ENCODE assay signal across 17 mouse cellular contexts in genomic region chr6:38698233-38698889, GRCm38 (mm10). TPM values are rescaled to one million over a fixed set of nuclear protein-coding genes. Genes with fewer than 3 reads are reported as not detected.
DNase-seq lines count a peak whose midpoint lies in the region; ATAC-seq and TF ChIP-seq lines count a peak whose summit lies in the region.
"Had no signal": no experiment of that assay in that cellular context is flagged by ENCODE, and none has a peak within 500 bp of the region (broad histone marks: within the 10 kb centered on the region; RNA-seq: fewer than 3 reads in every experiment).

No protein-coding gene starts in this region.

- ATAC-seq in frontal cortex, adult (ENCODE audit: low TSS enrichment) = 0 out of 2 replicates have a peak, but pooled peaks have one; percentile 11
- ATAC-seq in lung, embryonic 14.5 days (ENCODE audit: insufficient read depth) = peak; percentile 88
- ATAC-seq in embryonic facial prominence, embryonic 15.5 days (ENCODE audit: insufficient number of reproducible peaks, low FRiP score, low TSS enrichment, low read depth) = 0 out of 2 replicates have a peak, but pooled peaks have one; percentile 40
- no peak for ATAC-seq in heart, embryonic 12.5 days (ENCODE audit: insufficient number of reproducible peaks, low FRiP score)
- ATAC-seq: liver, embryonic 12.5 days had no signal

- H3K4me3 ChIP-seq in lung, embryonic 14.5 days (ENCODE audit: low read depth, low read length) = no peak overlapping the region
- H3K4me3 ChIP-seq in lung, adult 2 months (replicated peaks; ENCODE audit: extremely low read depth, low read depth, low read length) = no peak overlapping the region
- no peak overlapping the region for H3K4me3 ChIP-seq in embryonic facial prominence, embryonic 15.5 days (replicated peaks)
- H3K4me3 ChIP-seq in heart, embryonic 12.5 days = no peak overlapping the region
- H3K4me3 ChIP-seq: heart, embryonic 10.5 days; hindbrain, embryonic 13.5 days; liver, embryonic 12.5 days; midbrain, embryonic 12.5 days had no signal

- peaks cover 68% of the 10 kb centered on the region for H3K36me3 ChIP-seq in lung, embryonic 14.5 days (ENCODE audit: insufficient read depth)
- H3K36me3 ChIP-seq in embryonic facial prominence, embryonic 15.5 days = peaks cover 52% of the 10 kb centered on the region
- H3K36me3 ChIP-seq in heart, embryonic 12.5 days = peaks cover 62% of the 10 kb centered on the region

- TF ChIP-seq POLR2A in lung, adult 2 months (IDR thresholded peaks at IDR 0.05; ENCODE audit: borderline replicate concordance, extremely low read depth, low read depth, low read length) = no peak

- DNase-seq in frontal cortex, postnatal 10 days (ENCODE audit: low spot score in 2 of 2) = no peak
- peak; percentile 82 for DNase-seq in lung, embryonic 14.5 days
- no peak for DNase-seq in lung, adult 2 months
- peak; percentile 39 for DNase-seq in lung, postnatal 25 days (ENCODE audit: low spot score)
- no peak for DNase-seq in ovary, postnatal 14 days (ENCODE audit: low spot score)
- DNase-seq: adrenal gland, postnatal 10 days; B cell, adult 2 months; cerebellum, adult 11-12 months; embryo, embryonic 11 days; thymus, postnatal 25 days had no signal

- no peak overlapping the region for H3K4me2 ChIP-seq in lung, embryonic 14.5 days
- H3K4me2 ChIP-seq in embryonic facial prominence, embryonic 15.5 days (replicated peaks) = no peak overlapping the region
- H3K4me2 ChIP-seq in heart, embryonic 12.5 days = no peak overlapping the region
- H3K4me2 ChIP-seq: hindbrain, embryonic 13.5 days; liver, embryonic 12.5 days; midbrain, embryonic 12.5 days had no signal

- WGBS in lung, embryonic 14.5 days = 65% methylated on average over 18 of the region's 18 CpGs
- WGBS in lung, adult 2 months = 86% methylated on average over 18 of the region's 18 CpGs
- WGBS in embryonic facial prominence, embryonic 15.5 days = 91% methylated on average over 18 of the region's 18 CpGs
- WGBS in heart, embryonic 12.5 days = 92% methylated on average over 18 of the region's 18 CpGs

- H3K4me1 ChIP-seq in lung, embryonic 14.5 days (ENCODE audit: insufficient read depth) = no peaks in the 10 kb centered on the region
- no peaks in the 10 kb centered on the region; the same call in 1 of the 2 replicates for H3K4me1 ChIP-seq in lung, adult 2 months (ENCODE audit: control insufficient read depth, insufficient read depth, low read length)
- 0 out of 2 replicates have a peak, but pooled peaks cover 4% of the 10 kb centered on the region for H3K4me1 ChIP-seq in embryonic facial prominence, embryonic 15.5 days
- peaks cover 23% of the 10 kb centered on the region for H3K4me1 ChIP-seq in heart, embryonic 12.5 days (replicated peaks)
- H3K4me1 ChIP-seq: hindbrain, embryonic 13.5 days; midbrain, embryonic 12.5 days had no signal

- TF ChIP-seq CTCF in lung, embryonic 14.5 days (IDR thresholded peaks at IDR 0.05; ENCODE audit: low read depth) = no peak
- no peak for TF ChIP-seq CTCF in lung, adult 2 months (IDR thresholded peaks at IDR 0.05; ENCODE audit: insufficient read depth, low read length)

- H3K9me3 ChIP-seq in lung, embryonic 14.5 days (ENCODE audit: low read depth, low read length) = no peaks in the 10 kb centered on the region
- no peaks in the 10 kb centered on the region for H3K9me3 ChIP-seq in embryonic facial prominence, embryonic 15.5 days (replicated peaks)
- no peaks in the 10 kb centered on the region for H3K9me3 ChIP-seq in heart, embryonic 12.5 days (replicated peaks)
- H3K9me3 ChIP-seq: heart, embryonic 10.5 days; hindbrain, embryonic 13.5 days; liver, embryonic 12.5 days; midbrain, embryonic 12.5 days had no signal

- H3K27me3 ChIP-seq in lung, embryonic 14.5 days (ENCODE audit: insufficient read depth, low read length) = no peaks in the 10 kb centered on the region
- no peaks in the 10 kb centered on the region for H3K27me3 ChIP-seq in embryonic facial prominence, embryonic 15.5 days
- no peaks in the 10 kb centered on the region for H3K27me3 ChIP-seq in heart, embryonic 12.5 days (replicated peaks)
- H3K27me3 ChIP-seq: hindbrain, embryonic 13.5 days; liver, embryonic 12.5 days; midbrain, embryonic 12.5 days had no signal

- H3K9ac ChIP-seq in lung, embryonic 14.5 days = no peak overlapping the region
- H3K9ac ChIP-seq in embryonic facial prominence, embryonic 15.5 days = no peak overlapping the region
- no peak overlapping the region for H3K9ac ChIP-seq in heart, embryonic 12.5 days
- H3K9ac ChIP-seq: liver, embryonic 12.5 days; midbrain, embryonic 12.5 days had no signal

- no peak overlapping the region; the same call in 1 of the 2 replicates for H3K27ac ChIP-seq in lung, embryonic 14.5 days (ENCODE audit: low read depth)
- no peak overlapping the region for H3K27ac ChIP-seq in embryonic facial prominence, embryonic 15.5 days (replicated peaks)
- no peak overlapping the region for H3K27ac ChIP-seq in heart, embryonic 12.5 days (ENCODE audit: poor library complexity, severe bottlenecking)
- H3K27ac ChIP-seq: heart, embryonic 10.5 days; hindbrain, embryonic 13.5 days; liver, embryonic 12.5 days; midbrain, embryonic 12.5 days had no signal

RNA-seq across cellular contexts. Expression of gene Clec2l, which starts 35.5 kb away (rescaled TPM):
- 1.6 and 3.1 TPM in 2 replicates for polyA plus RNA-seq in lung, embryonic 14.5 days (2014; fragmentation: Nextera tagmentation; extraction: Ambion mirVana)
- 0.50 and 1.1 TPM in 2 replicates for polyA plus RNA-seq in lung, adult 2 months (2012; rRNA removed)
- polyA plus RNA-seq in embryonic facial prominence, embryonic 15.5 days (2015; fragmentation: Nextera tagmentation; extraction: Ambion mirVana) = 2.9 and 3.5 TPM in 2 replicates
- 0.95 and 1.3 TPM in 2 replicates for polyA plus RNA-seq in heart, embryonic 12.5 days (2016; fragmentation: Nextera tagmentation; extraction: Ambion mirVana)

Comparison
In these comparisons a context has a peak if more than half of its experiments do, and no peak if none do; other contexts are left out.
1. DNase-seq: peak in lung, embryonic 14.5 days (single experiment) and lung, postnatal 25 days (single experiment); none in frontal cortex, postnatal 10 days (0 of 2), lung, adult 2 months (single experiment) and ovary, postnatal 14 days (single experiment).